Mouse (Mus musculus) left cerebral cortex, postnatal 36 days (tissue): ENCODE data around the gene Trim40. TPM values are rescaled to one million over a fixed set of nuclear protein-coding genes. Genes with fewer than 3 reads are reported as not detected.
"Not testable (repeated sequence)": the region's sequence is repeated elsewhere in the genome, so short reads cannot be mapped to it uniquely, and the experiment has no call there.

Experiments used
- DNase-seq, 2 experiments: peaks; one replicate each; pipeline ENCODE4 v3.0.0; 2021 to 2022; ENCODE audit warnings: low spot score in 2 of 2, mixed read lengths in 1 of 2
- intact Hi-C: fragments of 180-260 bp; cut with DNase I; formaldehyde crosslinking; loops from one replicate; pipeline ENCODE4 v1.15.1; 2025
- total RNA-seq, 2 experiments: library from RNA; stranded (reverse); gene quantifications; 2 replicates each; pipeline ENCODE4 v1.2.3; 2021

The Trim40 gene
- total RNA-seq, 2 experiments from 2014 or later, result not detected

DNA sequence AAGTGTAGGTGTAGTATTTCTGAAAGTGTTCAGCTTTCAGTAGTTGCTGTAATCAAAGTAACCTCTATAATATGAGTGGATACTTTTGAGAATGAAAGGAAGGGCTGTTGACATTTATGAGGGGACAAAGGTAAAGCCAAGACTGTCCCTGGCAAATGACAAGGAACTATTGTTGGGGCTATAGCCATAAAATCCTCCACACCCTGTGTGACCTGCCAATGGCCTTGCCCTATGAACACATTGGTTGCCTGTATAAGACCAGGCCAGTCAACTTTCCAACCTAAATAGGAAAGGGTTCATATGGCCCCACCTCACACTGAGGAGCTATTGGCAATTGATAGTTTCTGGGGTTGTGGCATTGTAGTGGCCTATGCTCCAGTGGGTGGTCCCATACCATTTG, 7.1 kb upstream of the Trim40 start:
- DNase-seq, result no peak
- intact Hi-C loops, result no loop called here

DNA sequence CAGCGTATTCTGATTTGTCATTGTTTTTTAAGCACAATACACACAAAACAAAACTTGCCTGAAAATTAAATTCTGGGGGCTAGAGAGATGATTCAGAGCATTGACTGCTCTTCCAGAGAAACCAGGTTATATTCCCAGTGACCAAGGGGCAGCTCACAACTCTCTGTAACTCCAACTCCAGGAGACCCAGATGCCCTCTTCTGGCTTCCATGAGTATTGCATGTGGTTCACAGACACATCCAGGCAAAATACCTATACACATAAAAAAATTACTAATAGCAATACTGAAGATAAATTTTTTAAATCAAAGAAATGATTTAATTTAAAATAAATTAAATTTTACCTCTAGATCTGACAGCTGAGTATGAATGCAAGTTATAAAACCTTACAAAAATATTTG, 6.7 kb upstream of the Trim40 start:
- intact Hi-C loops, result no loop called here
- no peak for DNase-seq

DNA sequence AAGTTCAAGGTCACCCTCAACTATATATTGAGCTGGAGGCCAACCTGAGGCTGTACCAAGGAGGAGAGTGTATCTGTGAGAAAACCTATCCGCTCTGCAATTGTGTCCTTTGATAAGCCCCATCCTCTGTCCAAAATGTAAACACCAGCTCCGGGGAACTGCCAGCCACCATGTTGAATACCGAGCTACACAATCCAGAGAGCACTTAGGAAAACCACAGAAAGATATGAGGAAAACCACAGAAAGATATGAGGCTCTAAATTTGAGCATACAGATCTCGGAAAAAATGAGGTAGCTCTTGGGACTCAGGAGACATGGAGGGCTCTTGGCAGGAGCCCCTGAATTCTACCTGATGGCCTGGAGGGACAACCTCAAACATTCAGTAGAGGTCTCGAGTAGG, 3.5 kb upstream of the Trim40 start:
- intact Hi-C loops, result loop anchor here (5.0 kb wide), 1 partner anchor 309 kb away; the partner anchor contains the start of gene Olfr94
- no peak for DNase-seq

- DNase-seq, result peak in 1 of 2 experiments; percentile 27
- intact Hi-C loops, result loop anchor here (5.0 kb wide), 1 partner anchor 310 kb away; the partner anchor contains the start of gene Olfr94
These were observed 2.4 kb upstream of the Trim40 start for GRCm38 (mm10) chr17:36892362-36892761.

GRCm38 (mm10) chr17:36891496-36891895, 1.6 kb upstream of the Trim40 start:
- intact Hi-C loops, result loop anchor here (5.0 kb wide), 1 partner anchor 311 kb away; the partner anchor contains the start of gene Olfr94
- not testable (repeated sequence) for DNase-seq

DNA sequence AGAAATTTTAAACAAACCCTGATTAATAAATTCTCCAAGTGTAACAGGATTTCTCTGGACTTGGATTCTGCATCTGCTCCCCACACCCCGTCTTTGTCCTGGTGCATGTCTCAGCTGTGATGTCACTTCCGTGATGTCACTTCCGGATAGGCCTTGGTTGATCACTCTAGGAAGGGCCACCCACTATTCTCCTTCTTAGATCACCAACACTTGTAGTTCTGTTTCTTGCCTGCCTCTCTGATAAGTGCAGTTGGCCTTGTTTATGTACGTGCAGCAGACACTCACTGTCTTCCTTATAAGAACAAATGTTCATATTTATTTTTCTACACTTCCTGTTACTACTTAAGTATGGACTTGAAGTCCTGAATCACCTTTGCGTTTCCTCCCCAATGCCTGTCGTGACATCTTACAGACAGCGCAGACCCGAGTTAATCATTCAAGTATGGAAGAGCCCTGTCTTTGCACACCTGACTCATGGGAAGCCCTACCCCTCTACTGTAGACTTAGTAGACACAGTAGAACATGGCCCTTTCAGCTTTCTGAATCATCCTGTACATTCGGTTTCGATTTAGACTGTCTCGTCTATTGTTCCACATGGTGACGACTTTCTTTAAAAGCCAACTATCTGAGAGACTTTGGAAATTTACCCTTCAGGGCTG, 4.7 kb downstream of the Trim40 start:
- no peak for DNase-seq
- intact Hi-C loops, result no loop called here

DNA sequence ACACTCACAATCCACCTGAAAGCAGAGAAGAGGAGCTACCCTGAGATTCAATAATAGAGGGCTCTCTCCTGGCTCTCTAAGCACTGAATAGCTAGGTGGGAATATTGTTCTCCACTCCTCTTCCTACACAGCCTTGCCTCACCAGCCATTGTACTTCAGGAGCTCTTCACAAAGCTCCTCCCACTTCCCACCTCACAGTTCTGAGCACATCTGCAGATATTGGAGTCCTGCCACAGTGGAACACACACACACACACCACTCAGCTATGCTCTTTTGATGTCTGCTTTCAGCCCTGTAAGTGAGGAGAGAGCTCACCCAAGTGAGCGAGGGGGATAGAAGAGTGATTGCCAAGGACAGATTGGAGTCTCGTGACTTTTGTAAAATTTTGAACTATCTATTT, 6.6 kb downstream of the Trim40 start:
- intact Hi-C loops, result no loop called here
- DNase-seq, result no peak

DNA sequence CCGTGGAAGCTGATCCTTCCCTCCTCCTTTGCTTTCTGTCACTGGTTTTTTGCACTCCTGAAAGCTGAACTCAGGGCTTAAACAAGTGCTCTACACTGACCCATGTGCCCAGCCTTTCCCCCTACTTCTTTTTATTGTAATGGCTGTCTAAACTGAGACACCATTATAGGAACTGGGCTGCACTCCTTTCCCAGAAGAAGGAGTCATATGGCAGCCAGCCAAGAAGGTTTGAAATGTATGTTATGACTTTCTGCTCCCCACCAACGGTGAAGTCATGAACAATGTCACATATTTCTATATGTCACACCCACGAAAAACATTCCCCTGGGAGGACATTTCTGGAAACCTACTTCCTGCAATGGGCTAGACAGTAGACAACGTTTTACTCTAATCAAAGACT, 15.3 kb downstream of the Trim40 start:
- no peak for DNase-seq
- intact Hi-C loops, result no loop called here

DNA sequence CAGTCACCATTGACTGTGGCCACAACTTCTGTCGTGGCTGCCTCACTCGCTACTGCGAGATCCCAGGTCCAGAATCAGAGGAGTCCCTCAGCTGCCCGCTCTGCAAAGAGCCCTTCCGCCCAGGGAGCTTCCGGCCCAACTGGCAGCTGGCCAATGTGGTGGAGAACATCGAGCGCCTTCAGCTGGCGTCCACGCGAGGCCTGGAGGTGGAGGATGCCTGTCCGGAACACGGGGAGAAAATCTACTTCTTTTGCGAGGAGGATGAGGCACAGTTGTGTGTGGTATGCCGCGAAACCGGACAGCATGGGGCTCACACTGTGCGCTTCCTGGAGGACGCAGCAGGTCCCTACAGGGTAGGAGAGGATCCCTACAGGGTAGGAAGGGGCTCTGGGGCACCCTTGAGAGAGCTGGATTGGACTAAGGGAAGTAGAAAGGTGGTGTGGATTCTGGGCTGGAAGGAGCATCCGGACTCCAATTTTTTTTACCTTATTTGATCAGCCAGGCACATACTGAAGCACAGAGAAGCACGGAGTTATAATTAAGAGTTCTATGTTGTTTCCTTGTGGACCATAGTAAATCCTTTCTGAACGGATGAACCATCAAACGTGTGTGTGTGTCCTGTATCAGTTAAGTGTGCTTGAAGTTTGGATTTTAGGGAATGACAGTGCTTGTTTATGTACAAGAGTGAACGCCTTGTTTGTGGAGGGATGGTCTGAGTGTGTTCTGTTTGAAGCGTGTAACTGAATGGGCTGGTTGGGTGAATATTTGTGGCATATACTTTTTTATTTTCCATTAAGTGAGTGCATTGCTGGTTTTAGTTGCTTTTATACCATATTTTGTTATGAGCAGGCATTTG, 19.7 kb downstream of the Trim40 start:
- intact Hi-C loops, result no loop called here
- DNase-seq, result no peak

GRCm38 (mm10) chr17:36869284-36869954, 20.5 kb downstream of the Trim40 start, which contains the start of gene Trim10:
TSS of gene Trim10 (plus strand) at chr17:36869574.
- no peak for DNase-seq
- intact Hi-C loops, result no loop called here

DNA sequence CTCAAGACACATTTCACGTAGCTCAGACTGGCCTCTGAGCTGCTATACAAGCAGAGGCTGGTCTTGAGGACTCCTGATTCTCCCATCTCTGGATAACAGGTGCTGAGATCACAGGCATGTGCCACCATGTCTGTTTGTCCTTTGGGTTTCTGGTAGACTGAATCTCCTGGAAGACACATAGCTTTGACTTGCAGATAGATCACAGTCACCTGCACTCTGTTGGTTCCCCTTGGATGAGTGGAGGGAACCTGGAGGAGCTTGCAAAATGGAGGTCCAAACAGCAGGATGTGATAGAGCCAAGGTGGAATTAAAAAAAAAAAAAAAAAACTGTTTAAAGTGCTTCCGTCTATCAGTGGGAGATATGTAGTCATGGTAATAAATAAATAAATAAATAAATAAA, 21.1 kb downstream of the Trim40 start:
- no peak for DNase-seq
- intact Hi-C loops, result no loop called here

- DNase-seq, result no peak
- intact Hi-C loops, result no loop called here
These were observed 23.0 kb downstream of the Trim40 start, which contains the start of gene Trim15 for GRCm38 (mm10) chr17:36866719-36867527. TSS of gene Trim15 (minus strand) at chr17:36867210.

DNA sequence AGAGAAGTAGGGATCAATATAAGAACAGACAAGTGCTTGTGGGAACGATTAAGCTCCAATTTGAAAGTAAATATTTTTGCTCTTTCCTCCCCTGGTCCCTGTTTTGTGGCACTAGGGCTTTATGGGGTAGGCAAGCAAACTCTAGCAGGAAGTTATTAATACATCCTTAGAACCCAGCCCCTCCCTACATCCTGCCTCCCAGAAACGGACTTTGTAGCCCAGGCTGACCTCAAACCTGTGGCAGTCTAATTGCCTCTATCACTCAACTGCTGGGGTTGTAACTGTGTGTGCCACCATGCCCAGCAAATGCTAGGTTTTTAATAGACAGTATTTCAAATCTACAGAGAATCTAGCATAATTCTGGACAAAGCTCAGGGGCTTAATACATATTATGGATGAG, 28.2 kb downstream of the Trim40 start:
- intact Hi-C loops, result no loop called here

DNA sequence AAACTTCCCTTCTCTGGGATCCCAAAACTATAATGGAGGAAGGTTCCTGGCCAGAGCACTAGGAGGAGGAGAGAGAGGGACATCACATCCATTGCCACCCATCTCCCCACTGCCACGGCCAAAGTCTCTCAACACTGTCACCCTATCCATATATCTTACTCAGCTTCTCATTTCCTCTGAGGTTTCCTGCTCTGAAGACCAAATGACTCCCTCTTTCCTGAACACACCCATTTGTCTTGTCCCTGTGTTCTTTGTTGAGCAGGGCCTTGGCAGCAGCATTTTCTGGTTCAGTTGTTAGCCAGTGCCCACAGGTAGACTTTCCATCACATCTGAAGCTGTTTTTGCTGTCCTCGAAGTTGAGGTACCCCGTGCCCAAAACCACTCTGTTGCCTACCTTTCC, 31.7 kb downstream of the Trim40 start:
- no peak for DNase-seq
- intact Hi-C loops, result no loop called here

More for the DNA sequence above, 28.2 kb downstream of the Trim40 start:
- DNase-seq, result no peak

DNA sequence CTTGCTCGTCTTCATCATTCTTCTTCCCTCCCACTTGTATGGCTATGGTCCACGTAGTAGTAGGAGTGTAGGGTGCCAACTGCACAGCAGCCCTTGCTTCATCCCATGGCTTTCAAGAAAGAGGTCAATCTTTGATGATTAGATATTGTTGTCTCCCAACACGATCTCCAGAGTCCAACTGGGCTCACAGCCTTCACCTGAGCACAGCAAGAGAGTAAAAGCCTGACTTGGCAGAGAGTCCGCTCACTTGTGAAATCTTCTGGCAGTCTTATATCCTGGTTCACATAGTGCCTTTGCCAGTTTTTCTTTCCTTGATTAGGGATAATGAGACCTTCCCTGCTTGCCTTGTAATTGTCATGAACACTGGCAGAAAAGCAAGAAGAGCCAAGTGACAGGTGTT, 33.7 kb downstream of the Trim40 start:
- DNase-seq, result no peak
- intact Hi-C loops, result no loop called here

DNA sequence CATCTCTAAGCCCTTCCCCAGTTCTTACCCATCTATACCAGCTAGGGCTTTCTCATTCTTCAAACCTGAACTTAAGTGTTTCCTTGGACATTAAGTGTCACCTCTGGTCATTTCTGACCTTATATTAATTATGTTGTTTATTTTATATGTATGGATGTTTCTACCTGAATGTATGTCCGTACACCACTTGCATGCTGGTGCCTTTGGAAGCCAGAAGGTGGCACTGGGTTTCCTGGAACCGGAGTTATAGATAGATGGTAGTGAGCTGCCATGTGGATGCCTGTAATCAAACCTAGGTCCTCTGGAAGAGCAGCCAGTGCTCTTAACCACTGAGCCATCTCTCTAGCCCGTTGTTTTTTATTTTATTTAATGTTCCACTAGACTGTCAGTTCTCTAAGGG, 34.4 kb downstream of the Trim40 start:
- intact Hi-C loops, result no loop called here
- DNase-seq, result no peak

- intact Hi-C loops, result no loop called here
- no peak for DNase-seq
These were observed 38.3 kb downstream of the Trim40 start for GRCm38 (mm10) chr17:36851627-36852026.

GRCm38 (mm10) chr17:36851200-36851599, 38.7 kb downstream of the Trim40 start:
- DNase-seq, result no peak
- intact Hi-C loops, result no loop called here

- no peak for DNase-seq
- intact Hi-C loops, result no loop called here
These were observed 39.9 kb downstream of the Trim40 start for GRCm38 (mm10) chr17:36849992-36850391.
